Mouse (Mus musculus) layer of hippocampus, adult 9-10 months (tissue): ENCODE measurements around the gene Gm13023.
"Not testable (repeated sequence)": the region's sequence is repeated elsewhere in the genome, so short reads cannot be mapped to it uniquely, and the experiment has no call there.

Source experiments
- DNase-seq: peaks from one replicate; pipeline ENCODE4 v3.0.0; 2022; ENCODE audit warnings: low spot score

The Gm13023 gene

DNA sequence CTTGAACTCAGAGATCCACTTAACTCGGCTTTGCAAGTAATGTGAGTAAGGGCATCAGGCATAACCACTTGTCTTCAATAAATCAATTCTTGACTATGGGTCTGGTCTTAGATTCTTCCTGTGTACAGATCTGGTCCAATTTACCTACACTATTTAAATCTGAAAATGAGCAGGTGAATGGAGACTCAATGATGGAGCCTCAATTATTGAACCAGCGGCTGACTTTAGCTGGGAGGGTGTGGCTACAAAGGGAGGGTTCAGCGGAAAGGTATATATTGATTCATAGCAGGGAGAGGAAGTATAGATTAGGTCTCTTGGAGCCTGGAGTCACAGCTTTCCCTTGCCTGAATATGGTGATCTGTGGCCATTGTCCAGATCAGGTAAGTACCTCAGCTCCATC is at the start of gene Gm13023:
Gene Gm13023 (plus strand): TSS at position 301 of the 400 bp plus-strand sequence.
- DNase-seq: not testable (repeated sequence)

- DNase-seq: no peak
Measured at GRCm38 (mm10) chr4:143815993-143816392, 26.8 kb downstream of the Gm13023 start, which contains the start of gene Gm13084. TSS of gene Gm13084 (minus strand) at chr4:143816093.
